In genomic region chr16:31724121-31724520, GRCm38 (mm10) we compare ENCODE assay signal across 10 mouse cellular contexts.
A peak's percentile ranks its signal among the peaks of the same experiment; 100 is the strongest.
DNase-seq lines count a peak whose midpoint lies in the region; ATAC-seq and TF ChIP-seq lines count a peak whose summit lies in the region.
"Had no signal": no experiment of that assay in that cellular context is flagged by ENCODE, and none has a peak within 500 bp of the region (broad histone marks: within the 10 kb centered on the region; RNA-seq: fewer than 3 reads in every experiment).

No protein-coding gene starts in this region.

- no peak overlapping the region for H3K4me2 ChIP-seq in kidney, postnatal 0 days (ENCODE audit: low read length)
- no peak overlapping the region for H3K4me2 ChIP-seq in limb, embryonic 14.5 days (replicated peaks; ENCODE audit: low read depth, low read length, severe bottlenecking)
- H3K4me2 ChIP-seq: embryonic facial prominence, embryonic 12.5 days had no signal

- no peaks in the 10 kb centered on the region for H3K9me3 ChIP-seq in kidney, postnatal 0 days (replicated peaks; ENCODE audit: low read length)
- H3K9me3 ChIP-seq in E14TG2a.4 (ENCODE audit: low read length), result no peaks in the 10 kb centered on the region
- H3K9me3 ChIP-seq in limb, embryonic 14.5 days (ENCODE audit: control insufficient read depth, low read length), result no peaks in the 10 kb centered on the region
- H3K9me3 ChIP-seq: embryonic facial prominence, embryonic 12.5 days had no signal

- WGBS in kidney, postnatal 0 days, result 5% methylated on average over 1 of the region's 1 CpGs
- 9% methylated on average over 1 of the region's 1 CpGs for WGBS in limb, embryonic 14.5 days

- in situ Hi-C loops in Patski (cut with MboI; ENCODE audit: low pct_unique_long_range_greater_than_20kb), result loop anchor here (5.0 kb wide), 1 partner anchor 267 kb away; no protein-coding TSS in a partner anchor

- no peak for TF ChIP-seq POLR2A in limb, embryonic 14.5 days (IDR thresholded peaks at IDR 0.05; ENCODE audit: borderline replicate concordance, extremely low read depth, insufficient read depth, insufficient read length)

- no peak for ATAC-seq in kidney, postnatal 0 days (replicated peaks; ENCODE audit: low FRiP score, low read depth)
- no peak for ATAC-seq in Patski
- 0 out of 2 replicates have a peak, but pooled peaks have one; percentile 55 for ATAC-seq in limb, embryonic 14.5 days (ENCODE audit: low FRiP score, low read depth)

- CTCF ChIA-PET in Patski (lab: Charles Lee), result interaction anchor here (1.2 to 2.1 kb wide), 6 partner anchors 12 to 266 kb away, joined by 3 to 5 read pairs (median 3); no protein-coding TSS in a partner anchor

- H3K4me3 ChIP-seq in kidney, postnatal 0 days (replicated peaks; ENCODE audit: low read depth, low read length), result no peak overlapping the region
- H3K4me3 ChIP-seq in E14TG2a.4 (replicated peaks; ENCODE audit: low read length), result no peak overlapping the region
- H3K4me3 ChIP-seq in limb, embryonic 14.5 days (replicated peaks; ENCODE audit: low read length), result no peak overlapping the region
- H3K4me3 ChIP-seq: embryonic facial prominence, embryonic 12.5 days had no signal

- POLR2A ChIA-PET in Patski (lab: Charles Lee), result no interaction called here

- peak; percentile 76 for TF ChIP-seq CTCF in kidney, postnatal 0 days (IDR thresholded peaks at IDR 0.05; ENCODE audit: low read depth)
- 0 out of 2 replicates have a peak, but pooled peaks have one; percentile 25 for TF ChIP-seq CTCF in E14TG2a.4 (conservative IDR thresholded peaks at IDR 0.05; ENCODE audit: low read length)
- TF ChIP-seq CTCF in Patski (IDR thresholded peaks at IDR 0.05), result peak; percentile 63

- no peaks in the 10 kb centered on the region for H3K4me1 ChIP-seq in kidney, postnatal 0 days (replicated peaks; ENCODE audit: insufficient read depth, low read length)
- H3K4me1 ChIP-seq in E14TG2a.4 (replicated peaks; ENCODE audit: low read depth, low read length), result 0 out of 2 replicates have a peak, but pooled peaks cover 4% of the 10 kb centered on the region
- H3K4me1 ChIP-seq in limb, embryonic 14.5 days (ENCODE audit: control insufficient read depth, insufficient read depth, low read length), result no peaks in the 10 kb centered on the region
- H3K4me1 ChIP-seq: embryonic facial prominence, embryonic 12.5 days had no signal

- DNase-seq in kidney, postnatal 0 days (ENCODE audit: low spot score), result peak; percentile 91
- DNase-seq in kidney, postnatal 25 days, result no peak
- no peak for DNase-seq in Patski (ENCODE audit: low read depth, low spot score)
- DNase-seq in limb, embryonic 14.5 days (ENCODE audit: low spot score), result peak; percentile 75
- DNase-seq in testis, postnatal 14 days (ENCODE audit: low spot score), result no peak
- no peak for DNase-seq in left cerebral cortex, adult 11 months (ENCODE audit: low spot score)
- no peak for DNase-seq in frontal cortex, postnatal 36 days (ENCODE audit: low spot score in 2 of 2)
- DNase-seq: spleen, adult 18-20 months had no signal

- H3K27ac ChIP-seq in kidney, postnatal 0 days, result no peak overlapping the region
- H3K27ac ChIP-seq in limb, embryonic 14.5 days (replicated peaks; ENCODE audit: low read depth, low read length), result no peak overlapping the region
- H3K27ac ChIP-seq: embryonic facial prominence, embryonic 12.5 days had no signal

- no peaks in the 10 kb centered on the region for H3K36me3 ChIP-seq in kidney, postnatal 0 days (ENCODE audit: insufficient read depth, low read length)
- no peaks in the 10 kb centered on the region for H3K36me3 ChIP-seq in E14TG2a.4 (ENCODE audit: insufficient read depth, low read length)
- no peaks in the 10 kb centered on the region for H3K36me3 ChIP-seq in limb, embryonic 14.5 days (ENCODE audit: control insufficient read depth, insufficient read depth, low read length)
- H3K36me3 ChIP-seq: embryonic facial prominence, embryonic 12.5 days had no signal

- H3K9ac ChIP-seq in kidney, postnatal 0 days (ENCODE audit: low read depth, low read length), result no peak overlapping the region
- no peak overlapping the region for H3K9ac ChIP-seq in limb, embryonic 14.5 days (ENCODE audit: low read depth, low read length, severe bottlenecking)
- H3K9ac ChIP-seq: embryonic facial prominence, embryonic 12.5 days had no signal

- H3K27me3 ChIP-seq in kidney, postnatal 0 days (ENCODE audit: insufficient read depth, low read length), result no peaks in the 10 kb centered on the region
- no peaks in the 10 kb centered on the region for H3K27me3 ChIP-seq in E14TG2a.4 (ENCODE audit: insufficient read depth, low read length)
- no peaks in the 10 kb centered on the region for H3K27me3 ChIP-seq in Patski
- H3K27me3 ChIP-seq in limb, embryonic 14.5 days (ENCODE audit: control insufficient read depth, insufficient read depth, low read length), result no peaks in the 10 kb centered on the region
- H3K27me3 ChIP-seq: embryonic facial prominence, embryonic 12.5 days had no signal

Comparison
In these comparisons a context has a peak if more than half of its experiments do, and no peak if none do; other contexts are left out.
1. DNase-seq: peak in kidney, postnatal 0 days (single experiment) and limb, embryonic 14.5 days (single experiment); none in kidney, postnatal 25 days (0 of 2), Patski (single experiment), testis, postnatal 14 days (single experiment), left cerebral cortex, adult 11 months (single experiment) and frontal cortex, postnatal 36 days (0 of 2).
2. CTCF ChIP-seq: peak in every context shown above with its lines; median percentile 76 in kidney, postnatal 0 days; 63 in Patski; 25 in E14TG2a.4.